Mouse (Mus musculus) midbrain, embryonic 12.5 days (tissue): ENCODE measurements around the gene Kcnj2. TPM values are rescaled to one million over a fixed set of nuclear protein-coding genes. Genes with fewer than 3 reads are reported as not detected.

Source experiments
- ATAC-seq: fragments of 200-750 bp; cut with Nextera tagmentation; 2 replicates; pipeline ENCODE4 v1.8.0; 2017; ENCODE audit warnings: low read depth, moderate TSS enrichment, moderate library complexity; ENCODE audit not compliant: low FRiP score
- H3K27ac ChIP-seq: fragments of 300-500 bp; sonication (generic); replicated peaks from 2 replicates; pipeline ENCODE4 v1.5.1; 2016; ENCODE audit warnings: mild to moderate bottlenecking
- H3K27me3 ChIP-seq: fragments of 300-500 bp; sonication (generic); 2 replicates; pipeline ENCODE4 v1.6.1; 2016; ENCODE audit warnings: mild to moderate bottlenecking
- H3K36me3 ChIP-seq: fragments of 300-500 bp; sonication (generic); 2 replicates; pipeline ENCODE4 v1.6.1; 2016
- H3K4me1 ChIP-seq: fragments of 300-500 bp; sonication (generic); 2 replicates; pipeline ENCODE4 v1.6.1; 2016
- H3K4me2 ChIP-seq: fragments of 300-500 bp; sonication (generic); replicated peaks from 2 replicates; pipeline ENCODE4 v1.6.1; 2016; ENCODE audit warnings: mild to moderate bottlenecking, moderate library complexity
- H3K4me3 ChIP-seq: fragments of 300-500 bp; sonication (generic); 2 replicates; pipeline ENCODE4 v1.5.1; 2016; ENCODE audit warnings: mild to moderate bottlenecking
- H3K9ac ChIP-seq: fragments of 300-500 bp; sonication (generic); replicated peaks from 2 replicates; pipeline ENCODE4 v1.6.1; 2016; ENCODE audit warnings: mild to moderate bottlenecking, moderate library complexity
- H3K9me3 ChIP-seq: fragments of 300-500 bp; sonication (generic); 2 replicates; pipeline ENCODE4 v1.6.1; 2016; ENCODE audit warnings: mild to moderate bottlenecking
- WGBS: fragments of 180-500 bp; shearing (Covaris S2); methylation state at CpG from one replicate; pipeline ENCODE4 v1.1.7; 2016; 5-methylcytosine and 5-hydroxymethylcytosine counted together
- polyA plus RNA-seq: library from polyadenylated mRNA; unstranded; fragments of >200 nt; fragmentation: Nextera tagmentation; extraction: Ambion mirVana; gene quantifications from 2 replicates; pipeline ENCODE4 v1.2.1, GENCODE M21; 2016

Kcnj2 gene
- polyA plus RNA-seq, 1 experiment from 2014 or later, result 1.1 TPM

- H3K9me3 ChIP-seq, result no peaks in the 10 kb centered on the region
- H3K9ac ChIP-seq, result peak overlapping the region; percentile 32; the same call in 1 of the 2 replicates
- H3K27me3 ChIP-seq, result peaks cover 14% of the 10 kb centered on the region
- WGBS, result 1% methylated on average over 25 of the region's 25 CpGs
- no peaks in the 10 kb centered on the region for H3K36me3 ChIP-seq
- peak overlapping the region; percentile 36 for H3K27ac ChIP-seq
- H3K4me2 ChIP-seq, result peak overlapping the region; percentile 89
- H3K4me3 ChIP-seq, result peak overlapping the region; percentile 62
- H3K4me1 ChIP-seq, result peaks cover 5% of the 10 kb centered on the region
- ATAC-seq, result peak; percentile 35; the same call in 1 of the 2 replicates
Observed at GRCm38 (mm10) chr11:111064751-111065527, 1.0 kb upstream of the Kcnj2 start.

GRCm38 (mm10) chr11:111066299-111066691 lies 331 bp downstream of the Kcnj2 start:
- ATAC-seq, result peak; percentile 75

GRCm38 (mm10) chr11:111067787-111068186 lies 1.8 kb downstream of the Kcnj2 start:
- Histone ChIP-seq H3K27me3 (peaks cover 14% of the 10 kb centered on the region), H3K36me3 (no peaks in the 10 kb centered on the region), H3K4me3 (peak overlapping the region; percentile 62; the same call in 1 of the 2 replicates), H3K4me1 (peaks cover 5% of the 10 kb centered on the region), H3K9ac (no peak overlapping the region), H3K27ac (no peak overlapping the region), H3K9me3 (no peaks in the 10 kb centered on the region), H3K4me2 (peak overlapping the region; percentile 89)
- ATAC-seq, result no peak
- 78% methylated on average over 3 of the region's 3 CpGs for WGBS

More at GRCm38 (mm10) chr11:111066299-111066691, 331 bp downstream of the Kcnj2 start:
- Histone ChIP-seq H3K27ac (no peak overlapping the region), H3K9me3 (no peaks in the 10 kb centered on the region), H3K4me1 (peaks cover 5% of the 10 kb centered on the region), H3K9ac (peak overlapping the region; percentile 43), H3K36me3 (no peaks in the 10 kb centered on the region), H3K4me3 (peak overlapping the region; percentile 62), H3K27me3 (peaks cover 14% of the 10 kb centered on the region), H3K4me2 (peak overlapping the region; percentile 89)
- WGBS, result 2% methylated on average over 9 of the region's 9 CpGs

GRCm38 (mm10) chr11:111070460-111070859 lies 4.5 kb downstream of the Kcnj2 start:
- H3K9ac ChIP-seq, result no peak overlapping the region
- no peaks in the 10 kb centered on the region for H3K36me3 ChIP-seq
- no peak for ATAC-seq
- H3K4me3 ChIP-seq, result no peak overlapping the region
- peaks cover 14% of the 10 kb centered on the region for H3K27me3 ChIP-seq
- H3K9me3 ChIP-seq, result no peaks in the 10 kb centered on the region
- H3K27ac ChIP-seq, result no peak overlapping the region
- peaks cover 5% of the 10 kb centered on the region for H3K4me1 ChIP-seq
- H3K4me2 ChIP-seq, result no peak overlapping the region

GRCm38 (mm10) chr11:111074131-111074530 lies 8.2 kb downstream of the Kcnj2 start:
- H3K9ac ChIP-seq, result no peak overlapping the region
- no peak for ATAC-seq
- H3K27me3 ChIP-seq, result no peaks in the 10 kb centered on the region
- H3K4me1 ChIP-seq, result no peaks in the 10 kb centered on the region
- H3K4me3 ChIP-seq, result no peak overlapping the region
- H3K27ac ChIP-seq, result no peak overlapping the region
- H3K36me3 ChIP-seq, result no peaks in the 10 kb centered on the region
- H3K4me2 ChIP-seq, result no peak overlapping the region
- no peaks in the 10 kb centered on the region for H3K9me3 ChIP-seq

- Histone ChIP-seq H3K27me3 (no peaks in the 10 kb centered on the region), H3K36me3 (no peaks in the 10 kb centered on the region), H3K9me3 (no peaks in the 10 kb centered on the region), H3K4me1 (no peaks in the 10 kb centered on the region), H3K4me2 (no peak overlapping the region), H3K27ac (no peak overlapping the region), H3K4me3 (no peak overlapping the region), H3K9ac (no peak overlapping the region)
- ATAC-seq, result no peak
- whole genome bisulfite sequencing, result 90% methylated on average over 11 of the region's 11 CpGs
Observed at GRCm38 (mm10) chr11:111078107-111078506, 12.1 kb downstream of the Kcnj2 start.

GRCm38 (mm10) chr11:111083009-111083408 lies 17.0 kb downstream of the Kcnj2 start:
- WGBS, result 88% methylated on average over 2 of the region's 2 CpGs
- no peaks in the 10 kb centered on the region for H3K27me3 ChIP-seq
- no peak overlapping the region for H3K4me3 ChIP-seq
- H3K36me3 ChIP-seq, result no peaks in the 10 kb centered on the region
- no peak for ATAC-seq
- no peak overlapping the region for H3K27ac ChIP-seq
- no peaks in the 10 kb centered on the region for H3K9me3 ChIP-seq
- H3K9ac ChIP-seq, result no peak overlapping the region
- H3K4me2 ChIP-seq, result no peak overlapping the region
- no peaks in the 10 kb centered on the region for H3K4me1 ChIP-seq

GRCm38 (mm10) chr11:111086933-111087332 lies 21.0 kb downstream of the Kcnj2 start:
- Histone ChIP-seq H3K4me3 (no peak overlapping the region), H3K4me1 (no peaks in the 10 kb centered on the region), H3K9me3 (no peaks in the 10 kb centered on the region), H3K27ac (no peak overlapping the region), H3K36me3 (no peaks in the 10 kb centered on the region), H3K9ac (no peak overlapping the region), H3K4me2 (no peak overlapping the region), H3K27me3 (no peaks in the 10 kb centered on the region)
- no peak for ATAC-seq
- 83% methylated on average over 6 of the region's 6 CpGs for WGBS

- no peak for ATAC-seq
- Histone ChIP-seq H3K27ac (no peak overlapping the region), H3K9me3 (no peaks in the 10 kb centered on the region), H3K36me3 (no peaks in the 10 kb centered on the region), H3K27me3 (no peaks in the 10 kb centered on the region), H3K4me3 (no peak overlapping the region), H3K4me1 (no peaks in the 10 kb centered on the region), H3K9ac (no peak overlapping the region), H3K4me2 (no peak overlapping the region)
Observed at GRCm38 (mm10) chr11:111088226-111088625, 22.3 kb downstream of the Kcnj2 start.

GRCm38 (mm10) chr11:111088812-111089211 lies 22.8 kb downstream of the Kcnj2 start:
- ATAC-seq, result no peak
- H3K27ac ChIP-seq, result no peak overlapping the region
- H3K27me3 ChIP-seq, result no peaks in the 10 kb centered on the region
- H3K4me2 ChIP-seq, result no peak overlapping the region
- no peak overlapping the region for H3K9ac ChIP-seq
- no peak overlapping the region for H3K4me3 ChIP-seq
- 67% methylated on average over 3 of the region's 3 CpGs for WGBS
- H3K9me3 ChIP-seq, result no peaks in the 10 kb centered on the region
- H3K4me1 ChIP-seq, result no peaks in the 10 kb centered on the region
- H3K36me3 ChIP-seq, result no peaks in the 10 kb centered on the region

- H3K9me3 ChIP-seq, result no peaks in the 10 kb centered on the region
- no peak for ATAC-seq
- 81% methylated on average over 6 of the region's 6 CpGs for WGBS
- no peak overlapping the region for H3K4me3 ChIP-seq
- H3K9ac ChIP-seq, result no peak overlapping the region
- H3K36me3 ChIP-seq, result no peaks in the 10 kb centered on the region
- H3K4me2 ChIP-seq, result no peak overlapping the region
- H3K27ac ChIP-seq, result no peak overlapping the region
- H3K27me3 ChIP-seq, result no peaks in the 10 kb centered on the region
- H3K4me1 ChIP-seq, result no peaks in the 10 kb centered on the region
Observed at GRCm38 (mm10) chr11:111091117-111091516, 25.2 kb downstream of the Kcnj2 start.

GRCm38 (mm10) chr11:111092967-111093366 lies 27.0 kb downstream of the Kcnj2 start:
- Histone ChIP-seq H3K36me3 (no peaks in the 10 kb centered on the region), H3K9ac (no peak overlapping the region), H3K4me1 (no peaks in the 10 kb centered on the region), H3K27me3 (no peaks in the 10 kb centered on the region), H3K27ac (no peak overlapping the region), H3K4me2 (no peak overlapping the region), H3K9me3 (no peaks in the 10 kb centered on the region), H3K4me3 (no peak overlapping the region)
- 84% methylated on average over 2 of the region's 2 CpGs for WGBS
- ATAC-seq, result no peak

- Histone ChIP-seq H3K4me2 (no peak overlapping the region), H3K4me3 (no peak overlapping the region), H3K9ac (no peak overlapping the region), H3K36me3 (no peaks in the 10 kb centered on the region), H3K4me1 (no peaks in the 10 kb centered on the region), H3K9me3 (no peaks in the 10 kb centered on the region), H3K27ac (no peak overlapping the region), H3K27me3 (no peaks in the 10 kb centered on the region)
- no peak for ATAC-seq
- 93% methylated on average over 5 of the region's 5 CpGs for whole genome bisulfite sequencing
Observed at GRCm38 (mm10) chr11:111096612-111097011, 30.6 kb downstream of the Kcnj2 start.
